ENCODE assay signal across 7 mouse cellular contexts in genomic region chr4:40757780-40758420, GRCm38 (mm10). TPM values are rescaled to one million over a fixed set of nuclear protein-coding genes. Genes with fewer than 3 reads are reported as not detected.
A peak's percentile ranks its signal among the peaks of the same experiment; 100 is the strongest.
DNase-seq lines count a peak whose midpoint lies in the region; ATAC-seq lines count a peak whose summit lies in the region.

Gene Smu1 (minus strand): TSS chr4:40757923.

- peaks cover 3% of the 10 kb centered on the region; the same call in 1 of the 2 replicates for H3K4me1 ChIP-seq in embryonic facial prominence, embryonic 10.5 days
- H3K4me1 ChIP-seq in limb, embryonic 10.5 days: peaks cover 2% of the 10 kb centered on the region; the same call in 1 of the 2 replicates
- H3K4me1 ChIP-seq in midbrain, embryonic 13.5 days (replicated peaks): peaks cover 10% of the 10 kb centered on the region

- H3K9me3 ChIP-seq in embryonic facial prominence, embryonic 10.5 days: no peaks in the 10 kb centered on the region
- H3K9me3 ChIP-seq in limb, embryonic 10.5 days (replicated peaks): no peaks in the 10 kb centered on the region
- H3K9me3 ChIP-seq in midbrain, embryonic 13.5 days: no peaks in the 10 kb centered on the region

- H3K9ac ChIP-seq in midbrain, embryonic 13.5 days (replicated peaks): peak within 1 kb of the TSS; percentile 89

- peak; percentile 97 for ATAC-seq in granulocyte monocyte progenitor cell, adult 5-6 weeks (replicated peaks; ENCODE audit: poor library complexity, severe bottlenecking)
- peak; percentile 99 for ATAC-seq in midbrain, embryonic 13.5 days

- peak within 1 kb of the TSS; percentile 93 for H3K4me2 ChIP-seq in midbrain, embryonic 13.5 days (replicated peaks)

- peak; percentile 99 for DNase-seq in adrenal gland, postnatal 10 days
- peak; percentile 98 for DNase-seq in embryonic facial prominence, embryonic 10.5 days (ENCODE audit: low spot score)
- DNase-seq in kidney, adult 11 months: peak; percentile 95
- peak; percentile 99 for DNase-seq in limb, embryonic 10.5 days (ENCODE audit: low spot score)
- peak; percentile 96 for DNase-seq in spleen, adult 12 weeks (ENCODE audit: low spot score)

- under 1% methylated on average over 40 of the region's 40 CpGs for WGBS in embryonic facial prominence, embryonic 10.5 days
- WGBS in limb, embryonic 10.5 days: under 1% methylated on average over 40 of the region's 40 CpGs
- WGBS in midbrain, embryonic 13.5 days: under 1% methylated on average over 40 of the region's 40 CpGs

- H3K27ac ChIP-seq in embryonic facial prominence, embryonic 10.5 days (replicated peaks): peak within 1 kb of the TSS; percentile 89
- H3K27ac ChIP-seq in limb, embryonic 10.5 days: peak within 1 kb of the TSS; percentile 86
- H3K27ac ChIP-seq in midbrain, embryonic 13.5 days: peak within 1 kb of the TSS; percentile 65

- H3K4me3 ChIP-seq in embryonic facial prominence, embryonic 10.5 days: peak within 1 kb of the TSS; percentile 98
- peak within 1 kb of the TSS; percentile 80 for H3K4me3 ChIP-seq in limb, embryonic 10.5 days
- peak within 1 kb of the TSS; percentile 98 for H3K4me3 ChIP-seq in midbrain, embryonic 13.5 days (replicated peaks)

- peaks cover 31% of the 10 kb centered on the region for H3K36me3 ChIP-seq in embryonic facial prominence, embryonic 10.5 days (replicated peaks)
- peaks cover 31% of the 10 kb centered on the region for H3K36me3 ChIP-seq in limb, embryonic 10.5 days
- peaks cover 29% of the 10 kb centered on the region for H3K36me3 ChIP-seq in midbrain, embryonic 13.5 days

- H3K27me3 ChIP-seq in embryonic facial prominence, embryonic 10.5 days (replicated peaks; ENCODE audit: low read depth, poor library complexity, severe bottlenecking): no peaks in the 10 kb centered on the region; the same call in 1 of the 2 replicates
- no peaks in the 10 kb centered on the region for H3K27me3 ChIP-seq in limb, embryonic 10.5 days (ENCODE audit: low read depth, poor library complexity, severe bottlenecking)
- H3K27me3 ChIP-seq in midbrain, embryonic 13.5 days: peaks cover 15% of the 10 kb centered on the region

RNA-seq across cellular contexts. Expression of gene Smu1, which starts in this region (rescaled TPM):
- 10 to 100 TPM; 57.2 to 62.3 TPM for total RNA-seq in adrenal gland, postnatal 10 days (2021)
- 190 and 192 TPM in 2 replicates for polyA plus RNA-seq in embryonic facial prominence, embryonic 10.5 days (2016; fragmentation: Nextera tagmentation; extraction: Ambion mirVana)
- 79.7 and 86.6 TPM in 2 replicates for total RNA-seq in granulocyte monocyte progenitor cell, adult 5-6 weeks (2014; fragmentation: Nextera tagmentation)
- total RNA-seq in granulocyte monocyte progenitor cell, adult 5-6 weeks (2017): 136 and 154 TPM in 2 replicates
- 186 and 189 TPM in 2 replicates for polyA plus RNA-seq in limb, embryonic 10.5 days (2016; fragmentation: Nextera tagmentation; extraction: Ambion mirVana)
- 144 and 149 TPM in 2 replicates for polyA plus RNA-seq in midbrain, embryonic 13.5 days (2015; fragmentation: Nextera tagmentation; extraction: Ambion mirVana)

Comparison
In these comparisons a context has a peak if more than half of its experiments do, and no peak if none do; other contexts are left out.
1. Peak in every context shown above with its lines: DNase-seq, ATAC-seq, H3K4me3 ChIP-seq and H3K27ac ChIP-seq.